Mouse (Mus musculus) midbrain, embryonic 12.5 days (tissue): Measurements from ENCODE around the gene Epm2aip1. TPM values are rescaled to one million over a fixed set of nuclear protein-coding genes. Genes with fewer than 3 reads are reported as not detected.

Experiments used
- ATAC-seq: fragments of 200-750 bp; cut with Nextera tagmentation; 2 replicates; pipeline ENCODE4 v1.8.0; 2017; ENCODE audit warnings: low read depth, moderate TSS enrichment, moderate library complexity; ENCODE audit not compliant: low FRiP score
- H3K27ac ChIP-seq: fragments of 300-500 bp; sonication (generic); replicated peaks from 2 replicates; pipeline ENCODE4 v1.5.1; 2016; ENCODE audit warnings: mild to moderate bottlenecking
- H3K27me3 ChIP-seq: fragments of 300-500 bp; sonication (generic); 2 replicates; pipeline ENCODE4 v1.6.1; 2016; ENCODE audit warnings: mild to moderate bottlenecking
- H3K36me3 ChIP-seq: fragments of 300-500 bp; sonication (generic); 2 replicates; pipeline ENCODE4 v1.6.1; 2016
- H3K4me1 ChIP-seq: fragments of 300-500 bp; sonication (generic); 2 replicates; pipeline ENCODE4 v1.6.1; 2016
- H3K4me2 ChIP-seq: fragments of 300-500 bp; sonication (generic); replicated peaks from 2 replicates; pipeline ENCODE4 v1.6.1; 2016; ENCODE audit warnings: mild to moderate bottlenecking, moderate library complexity
- H3K4me3 ChIP-seq: fragments of 300-500 bp; sonication (generic); 2 replicates; pipeline ENCODE4 v1.5.1; 2016; ENCODE audit warnings: mild to moderate bottlenecking
- H3K9ac ChIP-seq: fragments of 300-500 bp; sonication (generic); replicated peaks from 2 replicates; pipeline ENCODE4 v1.6.1; 2016; ENCODE audit warnings: mild to moderate bottlenecking, moderate library complexity
- H3K9me3 ChIP-seq: fragments of 300-500 bp; sonication (generic); 2 replicates; pipeline ENCODE4 v1.6.1; 2016; ENCODE audit warnings: mild to moderate bottlenecking
- WGBS: fragments of 180-500 bp; shearing (Covaris S2); methylation state at CpG from one replicate; pipeline ENCODE4 v1.1.7; 2016; 5-methylcytosine and 5-hydroxymethylcytosine counted together
- polyA plus RNA-seq: library from polyadenylated mRNA; unstranded; fragments of >200 nt; fragmentation: Nextera tagmentation; extraction: Ambion mirVana; gene quantifications from 2 replicates; pipeline ENCODE4 v1.2.1, GENCODE M21; 2016

Gene Epm2aip1
- polyA plus RNA-seq, 1 experiment from 2014 or later = 47.3 TPM

- Histone ChIP-seq H3K27ac (no peak overlapping the region), H3K4me1 (peaks cover 18% of the 10 kb centered on the region), H3K9me3 (peaks cover 9% of the 10 kb centered on the region; the same call in 1 of the 2 replicates), H3K4me2 (peak overlapping the region; percentile 91), H3K36me3 (no peaks in the 10 kb centered on the region), H3K27me3 (peaks cover 61% of the 10 kb centered on the region), H3K9ac (peak overlapping the region; percentile 49), H3K4me3 (peak overlapping the region; percentile 53)
- ATAC-seq = peak; percentile 52
- 2% methylated on average over 65 of the region's 98 CpGs for WGBS
Observed at GRCm38 (mm10) chr9:111311843-111312441, 40.2 kb downstream of the Epm2aip1 start.

- Histone ChIP-seq H3K4me1 (peaks cover 18% of the 10 kb centered on the region), H3K36me3 (no peaks in the 10 kb centered on the region), H3K9ac (peak overlapping the region; percentile 49), H3K27me3 (peaks cover 61% of the 10 kb centered on the region), H3K27ac (no peak overlapping the region), H3K9me3 (peaks cover 9% of the 10 kb centered on the region; the same call in 1 of the 2 replicates), H3K4me3 (peak overlapping the region; percentile 53), H3K4me2 (peak overlapping the region; percentile 91)
- WGBS = under 1% methylated on average over 48 of the region's 59 CpGs
- ATAC-seq = peak; percentile 59
Observed at GRCm38 (mm10) chr9:111312442-111313141, 40.9 kb downstream of the Epm2aip1 start.

GRCm38 (mm10) chr9:111313299-111313698 lies 41.6 kb downstream of the Epm2aip1 start:
- Histone ChIP-seq H3K9ac (no peak overlapping the region), H3K4me3 (no peak overlapping the region), H3K4me1 (peaks cover 18% of the 10 kb centered on the region), H3K9me3 (peaks cover 9% of the 10 kb centered on the region; the same call in 1 of the 2 replicates), H3K27ac (no peak overlapping the region), H3K4me2 (no peak overlapping the region), H3K36me3 (no peaks in the 10 kb centered on the region), H3K27me3 (peaks cover 61% of the 10 kb centered on the region)
- ATAC-seq = no peak
- WGBS = 14% methylated on average over 5 of the region's 6 CpGs

- H3K4me2 ChIP-seq = no peak overlapping the region
- peaks cover 9% of the 10 kb centered on the region; the same call in 1 of the 2 replicates for H3K9me3 ChIP-seq
- WGBS = 18% methylated on average over 5 of the region's 5 CpGs
- no peaks in the 10 kb centered on the region for H3K36me3 ChIP-seq
- H3K9ac ChIP-seq = no peak overlapping the region
- no peak overlapping the region for H3K27ac ChIP-seq
- H3K4me1 ChIP-seq = peaks cover 18% of the 10 kb centered on the region
- H3K4me3 ChIP-seq = no peak overlapping the region
- H3K27me3 ChIP-seq = peaks cover 61% of the 10 kb centered on the region
- ATAC-seq = no peak
Observed at GRCm38 (mm10) chr9:111313793-111314192, 42.1 kb downstream of the Epm2aip1 start.

GRCm38 (mm10) chr9:111314219-111314618 lies 42.5 kb downstream of the Epm2aip1 start:
- Histone ChIP-seq H3K9me3 (peaks cover 9% of the 10 kb centered on the region; the same call in 1 of the 2 replicates), H3K4me3 (no peak overlapping the region), H3K4me1 (peaks cover 18% of the 10 kb centered on the region), H3K9ac (no peak overlapping the region), H3K27ac (no peak overlapping the region), H3K36me3 (no peaks in the 10 kb centered on the region), H3K4me2 (no peak overlapping the region), H3K27me3 (peaks cover 57% of the 10 kb centered on the region)
- WGBS = 40% methylated on average over 5 of the region's 5 CpGs
- ATAC-seq = no peak

GRCm38 (mm10) chr9:111320912-111321311 lies 49.2 kb downstream of the Epm2aip1 start:
- whole genome bisulfite sequencing = 87% methylated on average over 4 of the region's 4 CpGs
- ATAC-seq = no peak

GRCm38 (mm10) chr9:111324881-111325280 lies 53.2 kb downstream of the Epm2aip1 start:
- Histone ChIP-seq H3K4me3 (no peak overlapping the region), H3K27me3 (no peaks in the 10 kb centered on the region), H3K9me3 (no peaks in the 10 kb centered on the region), H3K4me2 (no peak overlapping the region), H3K4me1 (no peaks in the 10 kb centered on the region), H3K36me3 (no peaks in the 10 kb centered on the region), H3K9ac (no peak overlapping the region), H3K27ac (no peak overlapping the region)
- WGBS = 71% methylated on average over 2 of the region's 2 CpGs
- no peak for ATAC-seq

More at GRCm38 (mm10) chr9:111320912-111321311, 49.2 kb downstream of the Epm2aip1 start:
- H3K4me1 ChIP-seq = no peaks in the 10 kb centered on the region
- H3K27ac ChIP-seq = no peak overlapping the region
- no peaks in the 10 kb centered on the region for H3K9me3 ChIP-seq
- H3K27me3 ChIP-seq = no peaks in the 10 kb centered on the region
- no peak overlapping the region for H3K4me3 ChIP-seq
- H3K36me3 ChIP-seq = no peaks in the 10 kb centered on the region
- no peak overlapping the region for H3K4me2 ChIP-seq
- H3K9ac ChIP-seq = no peak overlapping the region

Other genes starting within 250 kb of the Epm2aip1 start
- 1.3 and 1.5 TPM in 2 replicates for gene Ccrl2, start 214.4 kb upstream of the Epm2aip1 start, polyA plus RNA-seq
- 50.5 and 53.6 TPM in 2 replicates for gene Lrrfip2, start 154.3 kb upstream of the Epm2aip1 start, polyA plus RNA-seq
- 46.8 and 47.4 TPM in 2 replicates for gene Mlh1, start 138 bp upstream of the Epm2aip1 start, polyA plus RNA-seq
- 1.7 and 1.9 TPM in 2 replicates for gene Trank1, start 39.8 kb downstream of the Epm2aip1 start, polyA plus RNA-seq
- gene Dclk3, start 167.2 kb downstream of the Epm2aip1 start, polyA plus RNA-seq = 0.85 and 1.0 TPM in 2 replicates